Mouse (Mus musculus) cerebellum, postnatal 25 days (tissue): Measurements from ENCODE around the gene Slc25a19.

Source experiments
- DNase-seq, 2 experiments: peaks; one replicate each; pipeline ENCODE4 v3.0.0; 2021; ENCODE audit warnings: mixed read lengths in 2 of 2

Gene Slc25a19

GRCm38 (mm10) chr11:115640978-115641663 lies 13.0 kb upstream of the Slc25a19 start:
- no peak for DNase-seq

- DNase-seq, result no peak
Observed at GRCm38 (mm10) chr11:115640311-115640828, 12.3 kb upstream of the Slc25a19 start.

- DNase-seq, result no peak
Observed at GRCm38 (mm10) chr11:115639540-115639939, 11.4 kb upstream of the Slc25a19 start.

GRCm38 (mm10) chr11:115638498-115639409 lies 10.7 kb upstream of the Slc25a19 start:
- no peak for DNase-seq

GRCm38 (mm10) chr11:115636960-115637359 lies 8.9 kb upstream of the Slc25a19 start:
- no peak for DNase-seq

- DNase-seq, result no peak
Observed at GRCm38 (mm10) chr11:115635484-115635883, 7.4 kb upstream of the Slc25a19 start.

GRCm38 (mm10) chr11:115635041-115635440 lies 6.9 kb upstream of the Slc25a19 start:
- DNase-seq, result no peak

- no peak for DNase-seq
Observed at GRCm38 (mm10) chr11:115634109-115634508, 6.0 kb upstream of the Slc25a19 start.

GRCm38 (mm10) chr11:115632862-115633261 lies 4.8 kb upstream of the Slc25a19 start:
- no peak for DNase-seq

- no peak for DNase-seq
Observed at GRCm38 (mm10) chr11:115632247-115632646, 4.2 kb upstream of the Slc25a19 start.

GRCm38 (mm10) chr11:115631505-115631890 lies 3.4 kb upstream of the Slc25a19 start:
- peak; percentile 48 to 67 for DNase-seq

- DNase-seq, result no peak
Observed at GRCm38 (mm10) chr11:115630532-115631504, 2.7 kb upstream of the Slc25a19 start.

- no peak for DNase-seq
Observed at GRCm38 (mm10) chr11:115629734-115630531, 1.8 kb upstream of the Slc25a19 start.

- DNase-seq, result peak in 1 of 2 experiments; percentile 53
Observed at GRCm38 (mm10) chr11:115628465-115629101, 488 bp upstream of the Slc25a19 start.

- no peak for DNase-seq
Observed at GRCm38 (mm10) chr11:115626824-115627616, 1.1 kb downstream of the Slc25a19 start.

- DNase-seq, result no peak
Observed at GRCm38 (mm10) chr11:115625877-115626276, 2.2 kb downstream of the Slc25a19 start.

- DNase-seq, result no peak
Observed at GRCm38 (mm10) chr11:115623487-115624070, 4.5 kb downstream of the Slc25a19 start.

- no peak for DNase-seq
Observed at GRCm38 (mm10) chr11:115619949-115620348, 8.1 kb downstream of the Slc25a19 start.

GRCm38 (mm10) chr11:115618732-115619516 lies 9.2 kb downstream of the Slc25a19 start:
- no peak for DNase-seq
